Mouse (Mus musculus) spleen, postnatal 10 days (tissue): ENCODE data around the gene Sf1.

Experiments used
- DNase-seq, 2 experiments: peaks; one replicate each; pipeline ENCODE4 v3.0.0; 2021 to 2022; ENCODE audit warnings: low spot score in 2 of 2

Sf1 gene

GRCm38 (mm10) chr19:6341453-6342077 is 21.9 kb upstream of the Sf1 start:
- peak in 1 of 2 experiments; percentile 44 for DNase-seq

- no peak for DNase-seq
Observed at GRCm38 (mm10) chr19:6342276-6342933, 21.1 kb upstream of the Sf1 start.

- no peak for DNase-seq
Observed at GRCm38 (mm10) chr19:6343066-6343925, 20.2 kb upstream of the Sf1 start.

- DNase-seq: no peak
Observed at GRCm38 (mm10) chr19:6343996-6344395, 19.5 kb upstream of the Sf1 start.

GRCm38 (mm10) chr19:6346023-6346422 is 17.5 kb upstream of the Sf1 start:
- no peak for DNase-seq

- DNase-seq: no peak
Observed at GRCm38 (mm10) chr19:6346661-6347060, 16.8 kb upstream of the Sf1 start.

- no peak for DNase-seq
Observed at GRCm38 (mm10) chr19:6347615-6348014, 15.9 kb upstream of the Sf1 start.

- no peak for DNase-seq
Observed at GRCm38 (mm10) chr19:6348717-6349116, 14.8 kb upstream of the Sf1 start.

GRCm38 (mm10) chr19:6349215-6349983 is 14.1 kb upstream of the Sf1 start:
- DNase-seq: peak in 1 of 2 experiments; percentile 44

GRCm38 (mm10) chr19:6351431-6352106 is 11.9 kb upstream of the Sf1 start:
- no peak for DNase-seq

GRCm38 (mm10) chr19:6352107-6352505 is 11.4 kb upstream of the Sf1 start:
- DNase-seq: no peak

- no peak for DNase-seq
Observed at GRCm38 (mm10) chr19:6354030-6354429, 9.5 kb upstream of the Sf1 start.

GRCm38 (mm10) chr19:6361291-6361690 is 2.2 kb upstream of the Sf1 start:
- DNase-seq: no peak

GRCm38 (mm10) chr19:6363091-6363410 is 439 bp upstream of the Sf1 start:
- no peak for DNase-seq

- peak; percentile 90 to 96 for DNase-seq
Observed at GRCm38 (mm10) chr19:6364317-6364725, 831 bp downstream of the Sf1 start.

GRCm38 (mm10) chr19:6364842-6365241 is 1.4 kb downstream of the Sf1 start:
- no peak for DNase-seq

- DNase-seq: no peak
Observed at GRCm38 (mm10) chr19:6370175-6370574, 6.7 kb downstream of the Sf1 start.

GRCm38 (mm10) chr19:6372433-6372832 is 8.9 kb downstream of the Sf1 start:
- no peak for DNase-seq

- DNase-seq: peak; percentile 77 to 93
Observed at GRCm38 (mm10) chr19:6373539-6374400, 10.3 kb downstream of the Sf1 start.

- DNase-seq: peak in 1 of 2 experiments; percentile 16
Observed at GRCm38 (mm10) chr19:6374571-6374970, 11.1 kb downstream of the Sf1 start.
